Mouse (Mus musculus) G1E (cell line): ENCODE data around the gene Vstm4. TPM values are rescaled to one million over a fixed set of nuclear protein-coding genes. Genes with fewer than 3 reads are reported as not detected.

Experiments used
- ATAC-seq: 2 replicates; pipeline ENCODE4 v1.8.0; 2016; ENCODE audit warnings: mild to moderate bottlenecking; ENCODE audit not compliant: insufficient number of reproducible peaks, poor library complexity, low FRiP score, severe bottlenecking; ENCODE audit errors: extremely low read depth
- DNase-seq: peaks from one replicate; pipeline ENCODE4 v3.0.0; 2012; ENCODE audit warnings: low spot score
- H3K27me3 ChIP-seq: 2 replicates; pipeline ENCODE4 v1.6.1; 2012; ENCODE audit warnings: mild to moderate bottlenecking, low read length, inconsistent platforms; ENCODE audit not compliant: insufficient read depth
- H3K36me3 ChIP-seq: replicated peaks from 2 replicates; pipeline ENCODE3; 2012; ENCODE audit warnings: mild to moderate bottlenecking, inconsistent platforms
- H3K4me1 ChIP-seq: 2 replicates; pipeline ENCODE4 v1.6.1; 2012; ENCODE audit warnings: low read depth, low read length, inconsistent platforms, mixed read lengths; ENCODE audit not compliant: insufficient read depth
- H3K4me3 ChIP-seq: 2 replicates; pipeline ENCODE4 v1.5.1; 2012; ENCODE audit warnings: low read depth, mild to moderate bottlenecking, inconsistent platforms, low read length, moderate library complexity, mixed read lengths
- H3K9me3 ChIP-seq: replicated peaks from 2 replicates; pipeline ENCODE4 v1.6.1; 2012; ENCODE audit warnings: inconsistent platforms
- CTCF ChIP-seq: IDR thresholded peaks from 2 replicates; pipeline ENCODE4 v1.5.1; 2012; ENCODE audit warnings: low read depth, low read length, inconsistent platforms, mixed read lengths
- GATA1 ChIP-seq: IDR thresholded peaks from 2 replicates; pipeline ENCODE4 v1.6.1; 2012; ENCODE audit warnings: borderline replicate concordance, low read length, inconsistent platforms, mixed read lengths
- GATA2 ChIP-seq: IDR thresholded peaks from 2 replicates; pipeline ENCODE4 v1.6.1; 2012; ENCODE audit warnings: low read depth, low read length, inconsistent platforms, borderline replicate concordance
- POLR2AphosphoS5 ChIP-seq: IDR thresholded peaks from 2 replicates; pipeline ENCODE4 v1.6.1; 2012; ENCODE audit warnings: low read depth, low read length, inconsistent platforms; ENCODE audit not compliant: insufficient replicate concordance
- TAL1 ChIP-seq: conservative IDR thresholded peaks from 2 replicates; pipeline ENCODE4 v1.6.1; 2012; ENCODE audit warnings: low read depth, low read length, inconsistent platforms, mixed read lengths
- polyA plus RNA-seq: library from polyadenylated mRNA; stranded (reverse); fragments of >175 nt; gene quantifications from 2 replicates; pipeline ENCODE4 v1.2.3, GENCODE M21; 2012
- total RNA-seq, 2 experiments: library from RNA; stranded (forward) in 1 of 2; stranded (reverse) in 1 of 2; fragments of 200-1000 nt in 1 of 2; fragments of >200 nt in 1 of 2; fragmentation: Nextera tagmentation in 1 of 2; gene quantifications; 2 replicates each; pipeline ENCODE4 v1.2.3; 2014 to 2017

The Vstm4 gene
- total RNA-seq (2014; fragmentation: Nextera tagmentation), result not detected in 2 replicates
- 0.05 TPM in 1 of 2 replicates, not detected in the other for total RNA-seq (2017)
- not detected in 2 replicates for polyA plus RNA-seq

- Histone ChIP-seq H3K4me1 (no peaks in the 10 kb centered on the region), H3K9me3 (peaks cover 69% of the 10 kb centered on the region), H3K4me3 (no peak within 1 kb of the TSS), H3K36me3 (no peaks in the 10 kb centered on the region), H3K27me3 (no peaks in the 10 kb centered on the region)
- DNase-seq (no peak), ATAC-seq (no peak)
- TF ChIP-seq POLR2AphosphoS5 (no peak), CTCF (no peak), GATA2 (no peak), GATA1 (no peak), TAL1 (no peak)
These were observed at the start of gene Vstm4 for GRCm38 (mm10) chr14:32856681-32857328. Gene Vstm4 (plus strand): TSS chr14:32856756.

GRCm38 (mm10) chr14:32810111-32810510 lies 46.4 kb upstream of the Vstm4 start:
- Histone ChIP-seq H3K4me1 (no peaks in the 10 kb centered on the region), H3K27me3 (no peaks in the 10 kb centered on the region), H3K36me3 (no peaks in the 10 kb centered on the region), H3K4me3 (no peak overlapping the region), H3K9me3 (peaks cover 63% of the 10 kb centered on the region)
- ATAC-seq (no peak), DNase-seq (no peak)
- TF ChIP-seq GATA1, result no peak

- no peak for DNase-seq
- Histone ChIP-seq H3K9me3 (peaks cover 69% of the 10 kb centered on the region), H3K4me3 (no peak overlapping the region), H3K27me3 (no peaks in the 10 kb centered on the region), H3K36me3 (no peaks in the 10 kb centered on the region), H3K4me1 (no peaks in the 10 kb centered on the region)
- ATAC-seq, result no peak
- TF ChIP-seq GATA1 (no peak), CTCF (no peak), TAL1 (no peak), GATA2 (no peak), POLR2AphosphoS5 (no peak)
These were observed 44.1 kb upstream of the Vstm4 start for GRCm38 (mm10) chr14:32812429-32812828.

GRCm38 (mm10) chr14:32814961-32815360 lies 41.6 kb upstream of the Vstm4 start:
- Histone ChIP-seq H3K9me3 (peaks cover 68% of the 10 kb centered on the region), H3K36me3 (no peaks in the 10 kb centered on the region), H3K27me3 (no peaks in the 10 kb centered on the region), H3K4me3 (no peak overlapping the region), H3K4me1 (no peaks in the 10 kb centered on the region)
- TF ChIP-seq POLR2AphosphoS5 (no peak), GATA2 (no peak), GATA1 (no peak), CTCF (no peak), TAL1 (no peak)
- DNase-seq (no peak), ATAC-seq (no peak)

- Histone ChIP-seq H3K36me3 (no peaks in the 10 kb centered on the region), H3K4me3 (no peak overlapping the region), H3K4me1 (no peaks in the 10 kb centered on the region), H3K27me3 (no peaks in the 10 kb centered on the region), H3K9me3 (peaks cover 67% of the 10 kb centered on the region)
- DNase-seq, result no peak
- no peak for ATAC-seq
- no peak for TF ChIP-seq GATA2
- no peak for TF ChIP-seq POLR2AphosphoS5
- TF ChIP-seq TAL1, result no peak
- no peak for TF ChIP-seq CTCF
- no peak for TF ChIP-seq GATA1
These were observed 40.0 kb upstream of the Vstm4 start for GRCm38 (mm10) chr14:32816533-32816932.

- TF ChIP-seq GATA2 (no peak), POLR2AphosphoS5 (no peak)
- Histone ChIP-seq H3K27me3 (no peaks in the 10 kb centered on the region), H3K4me1 (no peaks in the 10 kb centered on the region), H3K4me3 (no peak overlapping the region), H3K9me3 (peaks cover 67% of the 10 kb centered on the region), H3K36me3 (no peaks in the 10 kb centered on the region)
- no peak for DNase-seq
- no peak for ATAC-seq
These were observed 39.3 kb upstream of the Vstm4 start for GRCm38 (mm10) chr14:32817258-32817657.

GRCm38 (mm10) chr14:32819297-32819696 lies 37.3 kb upstream of the Vstm4 start:
- Histone ChIP-seq H3K9me3 (peaks cover 73% of the 10 kb centered on the region), H3K36me3 (no peaks in the 10 kb centered on the region), H3K27me3 (no peaks in the 10 kb centered on the region), H3K4me1 (no peaks in the 10 kb centered on the region), H3K4me3 (no peak overlapping the region)
- no peak for TF ChIP-seq TAL1
- no peak for ATAC-seq
- DNase-seq, result no peak
